Mouse (Mus musculus): Measurements from ENCODE around the gene Cerkl.

Gene Cerkl

DNA sequence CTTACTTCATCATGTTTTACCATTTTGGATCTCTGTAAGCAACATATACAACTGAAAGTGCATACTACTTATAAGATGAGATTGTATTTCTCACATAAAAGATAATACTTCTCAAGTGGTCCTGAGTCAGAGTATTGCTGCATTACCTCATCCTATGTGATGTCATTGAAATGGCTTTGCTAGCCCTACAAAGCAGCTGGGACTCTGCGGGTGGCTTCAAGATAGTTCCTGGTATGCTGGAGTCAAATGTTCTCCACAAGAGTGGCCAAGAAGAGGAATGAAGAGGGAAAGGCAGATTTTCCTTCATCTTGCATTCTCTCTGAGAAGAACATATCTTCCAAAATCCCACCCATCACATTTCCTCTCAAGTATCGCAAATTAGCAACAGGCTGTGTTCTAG lies 13.2 kb downstream of the Cerkl start:
- DNase-seq = peak; percentile 79 to 82

DNA sequence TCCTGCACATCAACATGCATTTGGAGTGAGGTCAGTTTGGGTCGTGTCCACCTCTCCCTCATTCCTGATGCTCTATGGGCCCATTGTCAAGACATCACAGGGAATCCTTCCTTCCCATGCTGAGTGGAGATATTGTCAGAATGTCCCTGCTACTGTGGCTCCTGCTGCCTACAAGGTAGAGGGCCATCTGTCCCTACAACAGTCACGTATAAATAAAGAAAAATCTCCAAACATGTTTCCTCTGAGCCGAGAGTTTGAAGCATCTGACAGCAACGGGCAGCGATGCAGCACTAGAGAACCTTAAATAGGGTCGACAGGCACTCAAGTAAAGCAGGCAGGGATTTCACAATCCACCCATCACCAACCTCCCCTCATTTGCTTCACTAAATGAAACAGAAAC lies 13.7 kb downstream of the Cerkl start:
- DNase-seq = peak; percentile 89 to 91

DNA sequence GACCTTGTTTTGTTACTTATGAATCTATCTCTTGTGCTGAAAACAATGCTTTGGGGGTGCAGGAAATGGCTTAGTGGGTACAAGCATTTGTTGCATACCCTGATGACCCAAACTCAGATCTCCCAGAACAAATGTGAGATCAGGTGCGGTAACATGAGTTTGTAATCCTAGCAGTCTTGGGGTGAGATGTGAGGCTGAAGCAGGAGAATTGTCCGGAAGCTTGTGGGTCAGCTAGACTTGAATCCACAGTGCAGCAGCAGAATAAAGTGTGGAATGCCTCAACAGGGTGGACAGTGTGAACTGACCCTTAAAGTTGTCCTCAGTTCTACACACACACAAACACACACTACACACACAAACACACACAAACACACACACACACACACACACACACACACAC lies 14.4 kb downstream of the Cerkl start:
- no peak for DNase-seq

DNA sequence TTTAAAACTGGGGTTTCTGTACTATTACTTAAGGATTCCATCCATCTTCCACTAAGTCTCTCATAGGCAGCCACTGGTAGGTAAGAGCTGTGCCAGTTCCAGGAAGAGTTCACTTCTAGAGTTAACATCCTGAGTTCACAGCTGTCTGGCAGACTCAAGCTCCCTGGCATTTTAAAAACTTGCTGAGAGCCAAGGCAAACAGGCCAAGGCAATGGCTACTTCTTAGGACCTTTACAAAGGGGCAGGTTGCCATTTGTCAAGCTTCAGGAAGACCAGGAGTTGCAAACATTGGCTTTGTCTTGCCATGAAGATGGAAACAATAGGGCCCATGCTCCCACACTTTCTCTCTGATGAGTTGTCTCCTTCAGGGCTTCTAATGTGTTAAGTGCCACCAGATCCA lies 26.5 kb downstream of the Cerkl start:
- DNase-seq = no peak

DNA sequence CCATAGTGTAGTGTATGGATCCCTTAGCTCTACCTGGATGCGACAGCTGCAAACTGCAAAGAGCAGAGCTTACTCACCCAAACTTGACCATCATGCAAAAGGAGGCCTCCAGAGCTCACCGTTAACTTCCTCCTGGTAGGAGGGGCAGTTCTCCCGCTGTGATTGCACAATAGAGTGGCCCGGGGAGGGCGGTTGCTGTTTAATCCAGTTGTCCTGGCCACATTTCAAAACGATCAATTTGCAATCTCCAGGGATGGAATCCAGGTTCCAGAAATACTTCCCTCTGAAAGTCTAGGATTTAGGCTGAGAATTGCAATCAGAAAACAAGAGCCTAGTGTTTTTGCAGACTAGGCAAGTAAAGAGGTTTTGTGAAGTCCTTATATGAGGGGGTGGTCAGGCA lies 26.9 kb downstream of the Cerkl start:
- DNase-seq = no peak

DNA sequence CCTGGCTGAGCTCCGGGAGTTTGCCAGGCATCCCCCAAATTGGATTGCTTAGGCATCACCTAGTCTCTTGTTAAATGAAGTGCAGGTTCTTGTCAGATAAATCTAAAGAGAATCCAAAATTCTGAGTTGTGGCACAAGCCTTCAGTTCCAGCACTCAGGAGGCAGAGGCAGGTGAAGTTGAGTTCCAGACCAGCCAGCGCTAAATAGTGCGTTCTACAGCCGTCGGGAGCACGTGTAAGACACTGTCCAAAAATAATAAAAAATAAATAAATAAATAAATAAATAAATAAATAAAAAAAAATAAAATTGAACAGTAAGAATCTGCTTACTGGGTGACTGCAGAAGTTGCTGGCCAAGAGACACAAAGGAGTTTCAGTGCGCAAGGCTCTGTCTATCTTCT lies 27.5 kb downstream of the Cerkl start:
- no peak for DNase-seq

DNA sequence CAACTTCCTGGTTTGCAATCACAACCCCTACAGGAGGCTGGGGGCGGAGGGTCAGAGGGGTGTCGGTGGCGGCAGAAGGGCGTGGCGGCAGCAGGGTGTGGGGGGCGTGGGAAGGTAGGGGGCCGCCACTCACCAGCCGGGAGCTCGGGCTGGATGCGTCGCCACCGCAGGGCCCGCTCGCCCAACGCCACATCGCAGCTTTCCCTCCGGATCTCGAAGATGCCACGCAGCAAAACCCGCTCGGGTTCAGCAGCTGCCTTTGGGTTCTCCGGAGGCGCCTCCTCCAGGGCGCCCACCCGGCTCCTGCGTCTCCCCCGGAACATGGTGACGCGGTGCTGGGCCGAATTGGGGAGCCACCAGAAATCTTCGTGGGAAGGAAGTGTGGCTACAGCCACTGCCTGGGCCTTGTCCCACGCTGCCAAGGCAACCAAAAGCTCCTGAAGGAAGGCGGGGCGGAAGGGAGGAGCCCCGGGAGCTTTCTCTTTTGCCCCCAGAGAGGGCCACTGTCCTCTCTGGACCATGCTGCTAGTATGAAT lies 27.9 kb downstream of the Cerkl start:
- DNase-seq = peak; percentile 63 to 66

DNA sequence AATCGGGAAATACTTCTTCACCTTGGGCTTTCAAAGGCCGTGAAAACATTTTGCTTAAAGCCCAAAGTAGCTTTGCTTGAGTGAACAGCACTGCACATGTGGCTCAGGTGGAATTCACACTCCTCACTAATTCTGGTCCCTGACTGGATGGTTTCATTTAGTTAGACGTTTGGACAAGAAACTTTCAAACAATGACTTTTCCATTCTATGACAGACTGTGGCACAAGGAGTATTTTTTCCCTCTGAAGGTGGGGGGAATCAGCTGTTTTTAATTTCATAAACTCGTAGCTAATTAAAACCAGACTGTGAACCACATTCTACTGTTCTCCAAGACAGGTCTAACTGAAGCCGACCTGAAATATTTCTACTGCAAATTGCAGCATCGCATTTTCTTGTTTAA lies 28.6 kb downstream of the Cerkl start:
- no peak for DNase-seq

DNA sequence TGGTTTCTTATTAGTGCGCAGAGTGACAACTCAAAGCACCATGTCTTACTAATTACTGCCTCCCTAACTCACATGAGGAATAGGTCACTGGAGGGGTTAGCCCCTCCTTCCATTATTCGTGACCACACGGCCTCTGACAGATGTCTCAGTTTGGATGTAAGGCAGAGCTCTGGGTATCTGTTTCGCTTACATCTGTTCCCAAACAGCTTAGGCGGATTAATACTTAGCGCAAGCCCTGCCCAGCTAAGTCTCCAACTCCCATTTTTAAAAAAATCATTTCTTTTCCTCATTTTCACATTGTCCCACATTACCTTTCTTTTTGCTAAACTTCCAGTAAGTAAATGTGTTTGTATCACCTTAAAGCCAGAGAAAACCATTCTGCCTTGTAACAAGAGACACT lies 34.9 kb downstream of the Cerkl start:
- no peak for DNase-seq

DNA sequence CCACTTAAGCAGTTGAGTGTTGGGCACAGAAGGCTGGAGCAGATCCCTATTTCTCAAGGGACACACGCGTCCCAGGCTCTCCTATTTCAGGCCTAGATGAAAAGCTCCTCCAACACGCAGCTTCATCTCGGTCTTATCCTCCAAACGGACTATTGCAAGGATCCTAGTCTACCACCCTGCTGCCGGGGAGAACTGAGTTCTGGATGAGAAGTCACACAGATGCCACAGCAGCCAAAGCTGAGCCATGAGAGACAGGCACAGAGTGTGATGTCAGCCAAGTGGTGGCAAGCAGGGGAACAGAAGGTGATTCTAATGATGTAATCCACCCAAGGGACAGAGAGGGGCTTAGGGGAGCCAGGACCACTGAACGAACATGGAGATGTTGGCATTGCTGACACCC lies 42.1 kb downstream of the Cerkl start:
- peak; percentile 86 for DNase-seq

DNA sequence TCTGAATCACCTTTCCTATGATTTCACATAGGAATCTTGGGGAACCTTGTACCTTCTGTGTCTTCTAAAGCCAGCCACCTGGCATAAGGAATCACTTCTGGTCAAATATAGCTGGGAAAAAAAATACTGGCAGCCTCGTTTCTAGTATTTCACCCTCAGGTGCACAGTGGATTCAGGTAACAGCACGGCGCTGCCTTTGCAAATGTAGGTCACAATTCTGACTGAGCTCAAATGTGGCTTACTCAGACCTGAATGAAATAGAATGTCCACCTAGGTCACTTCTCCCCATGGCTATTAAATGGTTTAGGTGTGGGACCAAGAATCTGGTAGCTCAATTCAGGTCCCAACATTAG lies 45.7 kb downstream of the Cerkl start:
- DNase-seq = peak; percentile 65 to 70

DNA sequence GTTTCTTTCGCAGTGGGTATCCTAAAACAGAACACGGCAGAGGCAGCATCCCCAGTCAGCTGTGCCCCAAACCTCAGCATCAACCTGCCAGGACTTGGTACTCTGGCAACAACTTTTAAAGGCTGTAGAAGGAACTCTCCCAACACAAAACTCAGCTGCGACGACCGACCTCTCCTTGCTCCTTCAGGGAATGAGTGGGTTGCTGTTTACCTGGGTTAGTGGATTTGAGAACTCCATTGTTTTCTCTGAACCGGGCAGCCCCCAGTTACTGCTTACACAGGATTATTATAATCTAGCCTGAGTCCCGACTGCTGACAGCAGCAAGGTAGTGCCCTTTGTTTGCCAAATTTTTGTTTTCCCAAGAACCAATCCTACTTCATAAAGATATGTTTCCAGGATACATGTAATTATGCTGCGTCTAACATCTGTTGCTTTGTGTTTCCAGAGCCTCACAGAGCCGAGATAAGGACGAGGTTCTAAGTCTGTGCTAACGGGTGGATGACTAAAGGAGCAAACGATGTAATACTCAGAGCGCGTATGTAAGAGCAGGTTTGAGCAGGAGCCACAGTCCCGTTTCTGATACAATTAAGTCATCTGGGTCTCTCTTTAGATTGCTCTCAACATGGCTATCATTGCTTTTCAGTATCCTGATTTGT lies 46.2 kb downstream of the Cerkl start:
- no peak for DNase-seq

DNA sequence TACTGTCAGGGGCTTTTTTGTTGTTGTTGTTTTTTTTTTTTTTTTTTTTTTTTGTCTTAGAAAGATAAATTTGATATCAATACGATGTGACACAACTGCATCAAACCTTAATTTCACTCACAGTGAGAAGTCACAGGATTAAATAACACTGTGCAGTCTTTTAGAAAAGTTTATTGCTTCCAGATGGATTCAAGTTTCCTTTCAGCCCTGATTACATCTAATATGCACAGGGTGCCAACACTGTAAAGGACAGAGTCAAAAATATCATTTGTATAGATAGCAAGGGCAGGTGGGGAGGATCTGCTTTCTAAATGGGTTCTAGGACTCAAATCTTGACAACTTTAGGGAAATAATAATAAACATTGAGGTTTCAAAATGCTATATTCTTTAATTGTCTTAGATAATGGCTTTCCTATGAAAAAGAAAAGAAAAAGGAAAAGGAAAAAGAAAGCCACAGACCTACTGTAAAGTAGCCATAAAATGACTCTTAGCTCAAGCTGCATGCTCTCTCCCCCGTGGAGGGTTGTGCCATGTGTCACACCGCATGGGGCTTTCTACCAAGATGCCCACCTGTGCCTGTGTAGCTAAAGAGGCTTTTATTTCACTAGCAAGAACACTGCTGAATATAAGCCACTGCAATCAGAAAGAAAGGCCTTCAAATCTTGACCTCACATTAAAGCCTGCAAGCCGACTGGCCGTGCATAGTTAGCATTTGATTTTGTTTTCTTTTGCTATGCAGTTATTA lies 50.8 kb downstream of the Cerkl start:
- DNase-seq = peak; percentile 87 to 93

DNA sequence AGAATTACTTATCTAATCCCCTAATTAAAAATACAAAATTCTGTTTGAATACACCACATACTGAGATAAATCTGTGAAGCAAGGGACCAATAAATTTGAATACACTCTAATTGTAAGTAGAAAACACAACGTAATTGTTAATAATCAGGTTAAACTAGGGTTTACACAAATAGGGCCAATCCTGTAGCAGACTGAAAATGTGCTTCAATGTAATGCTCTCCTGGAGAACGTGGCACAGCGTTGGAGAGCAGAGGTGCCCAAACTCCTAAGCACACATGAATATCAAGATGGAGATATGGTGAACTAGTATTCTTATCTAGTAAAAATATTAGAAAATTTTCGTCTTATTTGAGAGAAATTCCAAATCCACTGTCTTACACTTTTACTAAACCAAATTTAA lies 56.5 kb downstream of the Cerkl start:
- DNase-seq = no peak

DNA sequence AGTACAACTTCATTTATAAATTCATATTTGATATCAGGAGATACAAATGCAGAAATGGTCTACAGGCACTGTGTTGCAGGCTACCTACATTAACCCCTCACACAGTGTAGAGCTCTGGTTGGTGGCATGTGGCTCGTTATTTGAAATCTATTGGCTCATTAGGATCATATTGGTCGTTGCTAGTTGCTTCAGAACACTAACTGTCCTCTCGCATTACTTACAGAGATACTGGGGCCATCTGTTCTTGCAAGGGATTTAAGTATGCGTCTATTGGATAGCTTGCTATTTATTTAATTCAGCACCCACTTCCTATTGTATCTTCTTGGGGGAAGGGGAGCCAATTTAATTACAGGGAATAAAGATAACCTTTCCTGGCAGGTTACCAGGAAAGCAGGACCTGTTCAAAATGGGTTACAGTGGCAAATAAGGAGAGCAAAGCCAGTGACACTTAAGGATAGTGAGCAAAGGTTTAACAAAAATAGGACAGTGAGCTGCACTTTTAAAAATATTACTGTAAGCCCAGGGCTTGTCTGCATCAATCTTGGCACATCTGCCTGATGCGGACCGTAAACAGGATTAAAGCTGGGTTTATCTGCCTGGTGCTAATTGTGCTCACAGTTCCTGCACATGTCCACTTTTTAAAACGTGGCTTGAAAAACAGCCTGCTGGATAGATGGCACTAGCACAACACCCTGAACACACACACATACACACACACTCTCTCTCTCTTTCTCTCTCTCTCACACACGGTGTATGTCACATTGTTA lies 57.2 kb downstream of the Cerkl start:
- DNase-seq = peak; percentile 78 to 80

DNA sequence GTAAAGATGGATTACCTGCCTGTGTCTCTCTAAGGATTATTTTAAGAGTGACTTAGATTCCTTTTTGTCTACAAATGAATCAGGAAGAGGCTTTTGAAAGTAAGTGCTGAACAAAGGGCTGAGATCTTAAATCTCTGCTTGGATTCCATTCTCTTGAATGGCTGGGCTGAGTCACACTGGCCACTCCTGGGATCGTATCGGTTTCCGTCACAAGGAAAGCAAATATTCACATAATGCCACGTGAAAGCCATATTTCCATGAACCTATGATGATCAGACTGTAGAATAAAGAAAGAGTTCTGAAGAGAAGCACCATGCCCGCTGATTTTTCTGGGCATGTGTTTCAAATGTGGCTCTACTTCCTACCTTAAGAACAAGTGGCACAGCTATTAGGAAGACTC lies 57.8 kb downstream of the Cerkl start:
- no peak for DNase-seq

DNA sequence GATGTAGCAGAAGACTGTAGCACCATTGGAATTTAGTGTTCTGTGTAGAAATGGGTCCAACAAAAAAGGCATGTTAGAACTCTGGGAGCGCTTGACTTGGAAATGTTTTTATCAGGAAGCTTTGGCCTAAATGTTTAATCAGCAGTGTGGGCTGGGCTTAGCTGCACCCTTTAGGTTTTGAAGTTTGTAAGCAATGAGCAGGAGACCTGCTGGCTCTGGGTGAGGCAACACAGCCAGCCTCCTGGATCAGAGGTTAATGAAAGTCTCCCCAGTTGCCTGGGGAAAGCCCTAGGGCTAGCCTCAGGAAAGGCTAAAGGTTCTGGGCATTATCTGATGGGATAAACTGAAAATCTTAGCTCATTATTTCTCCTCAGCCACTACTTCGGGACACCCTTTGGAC lies 58.2 kb downstream of the Cerkl start:
- no peak for DNase-seq

DNA sequence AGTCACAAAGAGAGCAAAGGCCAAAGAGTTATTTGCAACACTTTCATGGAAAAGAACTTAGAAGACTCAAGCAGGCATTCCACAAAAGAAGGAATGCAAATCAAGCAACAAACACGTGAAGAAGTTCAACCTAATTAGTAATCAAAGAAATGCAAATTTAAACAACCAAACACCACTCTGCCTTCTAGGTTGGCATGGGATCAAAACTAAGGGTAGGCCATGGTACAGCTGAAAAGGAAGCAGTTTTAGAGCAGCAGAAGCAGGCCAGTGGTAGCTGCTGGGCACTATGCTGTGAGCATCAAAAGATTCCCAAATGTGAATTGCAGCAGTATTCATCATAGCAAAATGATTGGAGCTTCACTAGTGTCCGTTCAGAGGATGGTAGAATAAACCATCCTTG lies 59.5 kb downstream of the Cerkl start:
- no peak for DNase-seq

DNA sequence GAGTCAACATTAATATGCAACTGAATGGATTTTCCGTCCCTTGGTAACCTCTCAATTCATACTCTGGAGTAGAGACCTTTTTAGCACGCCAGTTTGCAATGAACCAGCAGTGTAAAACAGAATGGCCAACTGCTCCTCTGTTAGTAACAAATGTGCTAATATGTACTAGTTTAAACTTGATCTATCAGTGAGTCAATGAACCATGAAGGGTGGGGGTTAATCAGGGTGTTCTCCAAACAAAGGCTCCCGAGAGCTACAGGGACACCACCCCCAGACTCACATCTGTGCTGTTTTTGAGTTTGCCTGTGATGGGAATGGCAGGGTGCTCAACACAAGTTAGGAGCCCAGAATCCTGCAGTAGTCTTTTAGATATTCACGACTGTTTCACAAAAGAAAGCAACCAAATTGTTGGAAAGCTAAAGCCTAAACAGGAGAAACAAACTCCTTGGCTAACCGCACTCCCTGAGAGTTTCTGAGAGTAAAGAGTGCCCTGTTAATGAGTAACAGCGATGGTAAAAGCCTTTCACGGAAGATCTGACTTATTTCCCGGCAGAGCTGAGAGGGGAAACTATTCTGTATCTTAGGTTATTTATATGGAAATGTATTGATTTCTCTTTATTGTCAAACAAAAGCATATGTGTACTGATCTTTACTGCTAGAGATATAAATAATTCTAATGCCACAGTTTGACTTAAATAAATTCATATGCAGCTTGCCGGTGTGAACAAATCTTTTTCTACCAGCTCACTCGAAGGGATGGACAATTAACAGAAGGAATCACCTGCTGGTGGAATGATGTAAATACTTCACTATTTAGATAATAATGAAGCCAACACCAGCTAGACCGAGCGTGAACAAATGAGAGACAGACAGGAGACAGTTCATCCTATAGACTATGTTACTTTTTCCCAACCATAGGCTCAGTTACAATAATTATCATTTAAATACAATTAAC lies 77.2 kb downstream of the Cerkl start:
- DNase-seq = peak in 1 of 2 experiments; percentile 54

DNA sequence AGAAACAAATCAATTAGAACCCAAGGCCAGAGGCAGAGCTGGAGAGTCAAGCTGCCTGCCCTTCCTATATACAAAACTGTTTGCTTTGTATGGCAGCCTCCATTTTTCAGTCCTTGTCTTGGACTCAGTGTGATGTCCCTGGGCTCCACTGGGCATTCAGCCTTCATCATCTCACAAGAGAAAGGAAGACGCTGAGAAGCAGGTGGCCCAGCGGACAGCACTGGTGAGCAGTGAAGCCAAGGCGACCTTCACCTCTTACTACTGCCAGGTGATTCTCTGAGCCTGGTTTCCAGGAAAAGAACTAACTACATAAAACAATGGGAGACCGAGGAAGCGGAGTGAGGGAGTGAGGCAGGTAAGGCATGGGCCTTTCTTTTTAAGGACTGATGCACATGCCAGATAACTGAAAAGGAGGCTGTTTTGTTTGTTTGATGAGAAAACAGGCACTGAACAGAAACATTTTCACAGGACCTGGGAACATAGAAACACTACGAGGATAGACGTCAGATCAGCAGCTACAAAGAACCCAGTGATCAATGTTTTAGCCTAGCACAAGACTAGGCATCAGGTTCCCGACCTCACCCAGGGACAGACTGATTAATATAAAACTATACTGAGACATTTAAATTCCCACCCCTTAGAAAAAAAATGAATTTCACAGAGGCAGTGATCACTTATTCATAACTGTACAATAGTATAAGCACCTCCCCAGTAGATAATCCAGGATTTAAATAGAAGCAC lies 78.1 kb downstream of the Cerkl start:
- DNase-seq = peak; percentile 54 to 65

DNA sequence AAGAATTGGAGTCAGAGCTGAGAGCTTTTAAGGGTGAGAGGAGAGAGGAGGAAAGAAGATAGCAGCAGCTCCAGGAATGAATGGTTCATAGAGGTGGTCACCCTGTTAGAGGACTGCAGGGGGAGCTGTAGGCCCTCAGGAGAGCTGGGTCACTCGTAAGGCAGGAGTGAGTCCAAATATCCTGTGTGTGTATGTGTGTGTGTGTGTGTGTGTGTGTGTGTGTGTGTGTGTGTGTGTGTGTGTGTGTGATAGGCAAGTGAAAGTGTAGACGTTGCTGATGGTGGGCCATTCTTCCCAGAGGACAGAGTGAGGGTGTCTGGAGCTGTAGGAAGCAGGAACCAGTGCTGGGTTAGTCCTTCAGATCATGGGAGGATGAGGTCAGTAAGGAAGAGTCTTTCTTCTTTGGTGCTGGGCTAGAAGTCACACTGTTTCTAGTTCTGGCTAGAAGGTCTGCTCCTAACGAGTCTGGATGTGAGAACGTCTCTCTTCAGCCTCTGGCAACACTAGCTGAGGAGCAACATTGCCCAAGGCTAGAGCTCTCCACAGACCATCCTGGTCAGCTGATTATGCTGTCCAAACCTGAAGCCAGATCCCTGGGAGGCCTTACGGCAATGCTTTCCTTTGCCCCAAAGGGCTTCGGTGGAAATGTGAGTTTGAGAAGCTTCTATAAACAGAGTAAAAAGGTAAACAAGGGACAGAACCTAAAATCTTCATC lies 83.9 kb downstream of the Cerkl start:
- peak; percentile 89 to 91 for DNase-seq

All from cerebellum, postnatal 10 days (tissue).